Mouse (Mus musculus): ENCODE data around the gene Ube2d2b.

Ube2d2b gene

GRCm38 (mm10) chr5:107829998-107830560 lies at the start of gene Ube2d2b:
Gene Ube2d2b, plus strand, starts transcription at chr5:107830099.
- no peak for DNase-seq

GRCm38 (mm10) chr5:107782360-107782759 lies 47.5 kb upstream of the Ube2d2b start:
- DNase-seq = no peak

- DNase-seq = no peak
Measured at GRCm38 (mm10) chr5:107787682-107788443, 42.0 kb upstream of the Ube2d2b start.

- no peak for DNase-seq
Measured at GRCm38 (mm10) chr5:107789492-107789891, 40.4 kb upstream of the Ube2d2b start.

GRCm38 (mm10) chr5:107791966-107792365 lies 37.9 kb upstream of the Ube2d2b start:
- no peak for DNase-seq

- no peak for DNase-seq
Measured at GRCm38 (mm10) chr5:107792516-107792915, 37.4 kb upstream of the Ube2d2b start.

- no peak for DNase-seq
Measured at GRCm38 (mm10) chr5:107793258-107793657, 36.6 kb upstream of the Ube2d2b start.

- DNase-seq = no peak
Measured at GRCm38 (mm10) chr5:107793927-107794326, 36.0 kb upstream of the Ube2d2b start.

GRCm38 (mm10) chr5:107798290-107798689 lies 31.6 kb upstream of the Ube2d2b start:
- no peak for DNase-seq

- DNase-seq = no peak
Measured at GRCm38 (mm10) chr5:107801234-107801633, 28.7 kb upstream of the Ube2d2b start.

GRCm38 (mm10) chr5:107802621-107803020 lies 27.3 kb upstream of the Ube2d2b start:
- DNase-seq = no peak

GRCm38 (mm10) chr5:107807496-107807895 lies 22.4 kb upstream of the Ube2d2b start:
- DNase-seq = no peak

- no peak for DNase-seq
Measured at GRCm38 (mm10) chr5:107814651-107815050, 15.2 kb upstream of the Ube2d2b start.

GRCm38 (mm10) chr5:107822521-107822920 lies 7.4 kb upstream of the Ube2d2b start:
- DNase-seq = no peak

- no peak for DNase-seq
Measured at GRCm38 (mm10) chr5:107831351-107831750, 1.5 kb downstream of the Ube2d2b start.

- DNase-seq = no peak
Measured at GRCm38 (mm10) chr5:107834287-107834686, 4.4 kb downstream of the Ube2d2b start.

- DNase-seq = no peak
Measured at GRCm38 (mm10) chr5:107838891-107839644, 9.2 kb downstream of the Ube2d2b start.

GRCm38 (mm10) chr5:107840549-107841238 lies 10.8 kb downstream of the Ube2d2b start:
- DNase-seq = no peak

GRCm38 (mm10) chr5:107847349-107847748 lies 17.4 kb downstream of the Ube2d2b start:
- DNase-seq = peak; percentile 35

GRCm38 (mm10) chr5:107847817-107848216 lies 17.9 kb downstream of the Ube2d2b start:
- no peak for DNase-seq

GRCm38 (mm10) chr5:107848964-107849363 lies 19.1 kb downstream of the Ube2d2b start:
- no peak for DNase-seq

GRCm38 (mm10) chr5:107853807-107854206 lies 23.9 kb downstream of the Ube2d2b start:
- DNase-seq = no peak

- DNase-seq = no peak
Measured at GRCm38 (mm10) chr5:107854556-107854955, 24.7 kb downstream of the Ube2d2b start.

Data from cerebellum, adult 11 months (tissue).